Mouse (Mus musculus): ENCODE data around the gene Col4a4. TPM values are rescaled to one million over a fixed set of nuclear protein-coding genes. Genes with fewer than 3 reads are reported as not detected.

The Col4a4 gene
- polyA plus RNA-seq, 1 experiment from 2014 or later: 0.09 TPM

GRCm38 (mm10) chr1:82612061-82612660 lies 25.5 kb upstream of the Col4a4 start:
- Histone ChIP-seq H3K9me3 (no peaks in the 10 kb centered on the region), H3K4me1 (peaks cover 8% of the 10 kb centered on the region; the same call in 1 of the 2 replicates), H3K36me3 (no peaks in the 10 kb centered on the region), H3K27me3 (no peaks in the 10 kb centered on the region), H3K9ac (no peak overlapping the region), H3K4me3 (no peak overlapping the region), H3K27ac (no peak overlapping the region), H3K4me2 (replicated peaks) (no peak overlapping the region)
- peak; percentile 40; the same call in 1 of the 2 replicates for ATAC-seq (ENCODE audit: low FRiP score, low read depth)
- 51% methylated on average over 9 of the region's 9 CpGs for WGBS

GRCm38 (mm10) chr1:82608646-82609262 lies 22.1 kb upstream of the Col4a4 start:
- Histone ChIP-seq H3K4me1 (peaks cover 8% of the 10 kb centered on the region; the same call in 1 of the 2 replicates), H3K4me2 (replicated peaks) (no peak overlapping the region), H3K9ac (no peak overlapping the region), H3K27ac (no peak overlapping the region), H3K9me3 (no peaks in the 10 kb centered on the region), H3K36me3 (no peaks in the 10 kb centered on the region), H3K4me3 (no peak overlapping the region), H3K27me3 (no peaks in the 10 kb centered on the region)
- 81% methylated on average over 9 of the region's 9 CpGs for WGBS
- no peak for ATAC-seq (ENCODE audit: low FRiP score, low read depth)

- WGBS: 91% methylated on average over 7 of the region's 7 CpGs
- no peak overlapping the region for H3K4me2 ChIP-seq (replicated peaks)
These were observed 19.2 kb upstream of the Col4a4 start for GRCm38 (mm10) chr1:82605856-82606255.

GRCm38 (mm10) chr1:82605347-82605746 lies 18.7 kb upstream of the Col4a4 start:
- Histone ChIP-seq H3K9ac (no peak overlapping the region), H3K27ac (no peak overlapping the region), H3K4me2 (replicated peaks) (no peak overlapping the region), H3K27me3 (no peaks in the 10 kb centered on the region), H3K9me3 (no peaks in the 10 kb centered on the region), H3K4me3 (no peak overlapping the region), H3K36me3 (no peaks in the 10 kb centered on the region), H3K4me1 (no peaks in the 10 kb centered on the region)
- no peak for ATAC-seq (ENCODE audit: low FRiP score, low read depth)
- WGBS: 88% methylated on average over 7 of the region's 7 CpGs

More at GRCm38 (mm10) chr1:82605856-82606255, 19.2 kb upstream of the Col4a4 start:
- H3K9me3 ChIP-seq: no peaks in the 10 kb centered on the region
- H3K36me3 ChIP-seq: no peaks in the 10 kb centered on the region
- no peak overlapping the region for H3K27ac ChIP-seq
- no peak overlapping the region for H3K9ac ChIP-seq
- no peaks in the 10 kb centered on the region for H3K4me1 ChIP-seq
- H3K4me3 ChIP-seq: no peak overlapping the region
- no peak for ATAC-seq (ENCODE audit: low FRiP score, low read depth)
- H3K27me3 ChIP-seq: no peaks in the 10 kb centered on the region

GRCm38 (mm10) chr1:82603198-82603950 lies 16.7 kb upstream of the Col4a4 start:
- Histone ChIP-seq H3K27me3 (no peaks in the 10 kb centered on the region), H3K9me3 (no peaks in the 10 kb centered on the region), H3K9ac (no peak overlapping the region), H3K4me1 (no peaks in the 10 kb centered on the region), H3K27ac (no peak overlapping the region), H3K4me2 (replicated peaks) (no peak overlapping the region), H3K36me3 (no peaks in the 10 kb centered on the region), H3K4me3 (no peak overlapping the region)
- ATAC-seq (ENCODE audit: low FRiP score, low read depth): no peak
- WGBS: 69% methylated on average over 7 of the region's 7 CpGs

- H3K9ac ChIP-seq: no peak overlapping the region
- no peaks in the 10 kb centered on the region for H3K27me3 ChIP-seq
- H3K36me3 ChIP-seq: no peaks in the 10 kb centered on the region
- H3K27ac ChIP-seq: no peak overlapping the region
- H3K4me1 ChIP-seq: no peaks in the 10 kb centered on the region
- H3K9me3 ChIP-seq: no peaks in the 10 kb centered on the region
- H3K4me2 ChIP-seq (replicated peaks): no peak overlapping the region
- WGBS: 59% methylated on average over 6 of the region's 6 CpGs
- no peak for ATAC-seq (ENCODE audit: low FRiP score, low read depth)
- no peak overlapping the region for H3K4me3 ChIP-seq
These were observed 10.4 kb upstream of the Col4a4 start for GRCm38 (mm10) chr1:82596864-82597596.

- no peak for ATAC-seq (ENCODE audit: low FRiP score, low read depth)
- Histone ChIP-seq H3K4me2 (replicated peaks) (no peak overlapping the region), H3K27me3 (peaks cover 31% of the 10 kb centered on the region), H3K36me3 (no peaks in the 10 kb centered on the region), H3K9ac (no peak overlapping the region), H3K27ac (no peak overlapping the region), H3K9me3 (no peaks in the 10 kb centered on the region), H3K4me1 (peaks cover 10% of the 10 kb centered on the region), H3K4me3 (no peak overlapping the region)
- 68% methylated on average over 4 of the region's 4 CpGs for WGBS
These were observed 3.6 kb upstream of the Col4a4 start for GRCm38 (mm10) chr1:82590266-82590665.

- no peaks in the 10 kb centered on the region for H3K36me3 ChIP-seq
- peaks cover 10% of the 10 kb centered on the region for H3K4me1 ChIP-seq
- peaks cover 40% of the 10 kb centered on the region for H3K27me3 ChIP-seq
- H3K27ac ChIP-seq: no peak overlapping the region
- no peak overlapping the region for H3K9ac ChIP-seq
- H3K4me3 ChIP-seq: no peak overlapping the region
- no peak for ATAC-seq (ENCODE audit: low FRiP score, low read depth)
- H3K9me3 ChIP-seq: no peaks in the 10 kb centered on the region
- peak overlapping the region; percentile 74 for H3K4me2 ChIP-seq (replicated peaks)
- WGBS: 69% methylated on average over 7 of the region's 7 CpGs
These were observed 668 bp downstream of the Col4a4 start for GRCm38 (mm10) chr1:82585981-82586380.

GRCm38 (mm10) chr1:82578320-82578719 lies 8.3 kb downstream of the Col4a4 start:
- no peaks in the 10 kb centered on the region for H3K9me3 ChIP-seq
- H3K27ac ChIP-seq: no peak overlapping the region
- no peaks in the 10 kb centered on the region for H3K36me3 ChIP-seq
- no peak overlapping the region for H3K4me3 ChIP-seq
- H3K27me3 ChIP-seq: no peaks in the 10 kb centered on the region
- H3K4me2 ChIP-seq (replicated peaks): no peak overlapping the region
- ATAC-seq (ENCODE audit: low FRiP score, low read depth): no peak
- 0 out of 2 replicates have a peak, but pooled peaks cover 4% of the 10 kb centered on the region for H3K4me1 ChIP-seq
- 63% methylated on average over 4 of the region's 4 CpGs for WGBS
- no peak overlapping the region for H3K9ac ChIP-seq

- Histone ChIP-seq H3K4me3 (no peak overlapping the region), H3K4me1 (0 out of 2 replicates have a peak, but pooled peaks cover 4% of the 10 kb centered on the region), H3K27me3 (no peaks in the 10 kb centered on the region), H3K27ac (no peak overlapping the region), H3K9ac (no peak overlapping the region), H3K36me3 (no peaks in the 10 kb centered on the region), H3K4me2 (replicated peaks) (no peak overlapping the region), H3K9me3 (no peaks in the 10 kb centered on the region)
- ATAC-seq (ENCODE audit: low FRiP score, low read depth): no peak
- 70% methylated on average over 3 of the region's 3 CpGs for WGBS
These were observed 8.7 kb downstream of the Col4a4 start for GRCm38 (mm10) chr1:82577915-82578314.

- Histone ChIP-seq H3K4me1 (0 out of 2 replicates have a peak, but pooled peaks cover 4% of the 10 kb centered on the region), H3K9ac (no peak overlapping the region), H3K4me2 (replicated peaks) (no peak overlapping the region), H3K9me3 (no peaks in the 10 kb centered on the region), H3K27me3 (no peaks in the 10 kb centered on the region), H3K4me3 (no peak overlapping the region), H3K36me3 (no peaks in the 10 kb centered on the region), H3K27ac (no peak overlapping the region)
- ATAC-seq (ENCODE audit: low FRiP score, low read depth): no peak
- WGBS: 92% methylated on average over 10 of the region's 10 CpGs
These were observed 9.3 kb downstream of the Col4a4 start for GRCm38 (mm10) chr1:82577339-82577738.

GRCm38 (mm10) chr1:82576182-82576581 lies 10.5 kb downstream of the Col4a4 start:
- Histone ChIP-seq H3K27ac (no peak overlapping the region), H3K9ac (no peak overlapping the region), H3K36me3 (no peaks in the 10 kb centered on the region), H3K9me3 (no peaks in the 10 kb centered on the region), H3K27me3 (no peaks in the 10 kb centered on the region), H3K4me3 (no peak overlapping the region), H3K4me1 (0 out of 2 replicates have a peak, but pooled peaks cover 4% of the 10 kb centered on the region), H3K4me2 (replicated peaks) (no peak overlapping the region)
- 82% methylated on average over 2 of the region's 2 CpGs for WGBS
- ATAC-seq (ENCODE audit: low FRiP score, low read depth): no peak
